Mouse (Mus musculus): ENCODE data around the gene Pecr. TPM values are rescaled to one million over a fixed set of nuclear protein-coding genes. Genes with fewer than 3 reads are reported as not detected.
A peak's percentile ranks its signal among the peaks of the same experiment; 100 is the strongest.

The Pecr gene
- polyA plus RNA-seq, 1 experiment from 2014 or later, result 35.6 TPM

DNA sequence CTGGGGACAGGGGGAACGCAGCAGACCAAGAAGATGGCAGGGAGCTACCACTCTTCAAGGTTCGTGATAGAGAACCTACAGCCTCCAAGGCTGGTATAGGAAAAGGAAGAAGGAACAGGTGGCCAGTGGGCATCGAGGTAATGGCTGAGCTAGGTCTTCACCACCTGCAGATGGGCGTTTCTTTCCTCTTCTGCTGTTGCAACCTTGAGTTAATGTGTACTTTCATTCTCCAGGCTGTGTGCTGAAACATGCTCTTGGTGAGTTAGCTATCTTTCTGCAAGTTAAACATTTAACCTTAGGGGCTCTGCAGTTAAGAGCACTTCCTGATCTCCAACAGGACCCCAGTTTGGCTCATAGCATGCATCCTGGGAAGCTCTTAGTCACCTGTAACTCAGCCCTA lies 3.8 kb upstream of the Pecr start:
- Histone ChIP-seq H3K27me3 (no peaks in the 10 kb centered on the region), H3K4me2 (replicated peaks) (no peak overlapping the region), H3K4me1 (peaks cover 5% of the 10 kb centered on the region; the same call in 1 of the 2 replicates), H3K9ac (no peak overlapping the region), H3K4me3 (replicated peaks) (no peak overlapping the region), H3K36me3 (no peaks in the 10 kb centered on the region), H3K9me3 (replicated peaks) (no peaks in the 10 kb centered on the region), H3K27ac (replicated peaks) (no peak overlapping the region)
- no peak for ATAC-seq (ENCODE audit: insufficient number of reproducible peaks, low FRiP score, low TSS enrichment, low read depth)
- 78% methylated on average over 4 of the region's 4 CpGs for WGBS

DNA sequence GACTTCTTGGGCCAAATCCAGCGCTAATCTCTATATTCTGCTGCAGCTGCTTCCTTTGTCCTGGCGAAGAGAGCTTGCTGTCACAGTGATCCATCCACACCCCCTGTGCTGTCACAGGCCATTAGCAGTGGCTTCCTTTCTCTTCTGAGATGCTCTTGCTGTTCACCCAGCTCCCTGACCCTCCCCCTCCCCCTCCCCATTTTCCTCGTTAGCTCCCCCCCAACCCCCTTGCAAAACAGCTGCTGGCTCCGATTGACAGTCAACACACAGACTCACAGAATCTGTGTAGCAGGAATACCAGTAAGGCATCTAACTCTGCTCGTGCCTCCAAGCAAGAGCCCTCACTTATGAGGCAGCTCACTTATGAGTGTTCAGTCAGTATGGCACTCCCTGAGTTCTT lies 2.8 kb upstream of the Pecr start:
- H3K4me1 ChIP-seq, result peaks cover 5% of the 10 kb centered on the region; the same call in 1 of the 2 replicates
- H3K9ac ChIP-seq, result no peak overlapping the region
- no peak overlapping the region for H3K27ac ChIP-seq (replicated peaks)
- H3K4me2 ChIP-seq (replicated peaks), result no peak overlapping the region
- H3K9me3 ChIP-seq (replicated peaks), result no peaks in the 10 kb centered on the region
- ATAC-seq (ENCODE audit: insufficient number of reproducible peaks, low FRiP score, low TSS enrichment, low read depth), result no peak
- no peaks in the 10 kb centered on the region for H3K36me3 ChIP-seq
- no peaks in the 10 kb centered on the region for H3K27me3 ChIP-seq
- 28% methylated on average over 5 of the region's 5 CpGs for WGBS
- no peak overlapping the region for H3K4me3 ChIP-seq (replicated peaks)

DNA sequence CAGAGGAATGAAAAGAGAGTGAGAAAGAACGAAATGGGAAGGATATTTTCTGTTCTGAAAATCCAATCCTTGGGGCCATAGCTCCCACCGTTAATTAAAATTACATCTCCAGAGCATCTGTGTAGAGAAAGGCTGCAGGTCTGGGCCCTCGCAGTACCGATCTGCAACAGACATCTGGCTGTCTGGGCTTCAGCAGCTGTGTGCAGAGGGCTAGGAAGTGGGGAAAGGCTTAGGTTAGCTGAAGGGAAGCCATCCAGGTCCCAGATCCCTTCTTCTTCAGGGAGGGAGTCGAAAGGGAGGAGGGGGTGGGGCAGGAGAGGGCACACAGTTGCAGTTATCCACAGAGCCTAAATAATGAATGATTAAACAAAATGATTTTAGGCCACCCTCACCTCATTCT lies 425 bp upstream of the Pecr start:
- 0 out of 2 replicates have a peak, but pooled peaks have one; percentile 40 for ATAC-seq (ENCODE audit: insufficient number of reproducible peaks, low FRiP score, low TSS enrichment, low read depth)
- Histone ChIP-seq H3K36me3 (no peaks in the 10 kb centered on the region), H3K9me3 (replicated peaks) (no peaks in the 10 kb centered on the region), H3K4me3 (replicated peaks) (peak overlapping the region; percentile 72), H3K4me2 (replicated peaks) (peak overlapping the region; percentile 86), H3K4me1 (peaks cover 5% of the 10 kb centered on the region; the same call in 1 of the 2 replicates), H3K27me3 (no peaks in the 10 kb centered on the region), H3K9ac (peak overlapping the region; percentile 18; the same call in 1 of the 2 replicates), H3K27ac (replicated peaks) (0 out of 2 replicates have a peak overlapping the region, but pooled peaks have one; percentile 34)
- WGBS, result 3% methylated on average over 5 of the region's 5 CpGs

DNA sequence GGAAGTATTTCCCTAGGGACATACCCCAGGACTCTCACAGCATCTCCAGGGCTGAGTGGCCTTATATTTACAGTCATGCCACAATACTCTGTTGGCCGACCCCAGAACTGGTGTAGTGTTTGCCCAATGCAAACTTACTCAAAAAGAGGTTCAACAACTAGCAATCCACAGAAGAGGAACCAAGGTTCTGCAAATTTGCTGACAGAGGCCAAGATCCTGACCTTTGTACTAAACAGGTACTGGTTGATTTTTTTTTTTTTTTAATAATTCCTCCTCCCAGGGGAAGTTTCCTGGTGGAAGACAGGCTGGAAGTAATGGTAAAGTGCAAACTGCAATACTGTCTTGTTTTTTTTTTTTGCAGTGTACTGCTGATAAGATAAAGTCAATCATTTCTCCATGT lies 1.5 kb downstream of the Pecr start:
- H3K4me1 ChIP-seq, result peaks cover 5% of the 10 kb centered on the region; the same call in 1 of the 2 replicates
- no peaks in the 10 kb centered on the region for H3K9me3 ChIP-seq (replicated peaks)
- no peaks in the 10 kb centered on the region for H3K36me3 ChIP-seq
- H3K27ac ChIP-seq (replicated peaks), result no peak overlapping the region
- 72% methylated on average over 1 of the region's 1 CpGs for WGBS
- no peak for ATAC-seq (ENCODE audit: insufficient number of reproducible peaks, low FRiP score, low TSS enrichment, low read depth)
- H3K4me2 ChIP-seq (replicated peaks), result no peak overlapping the region
- H3K9ac ChIP-seq, result no peak overlapping the region
- no peaks in the 10 kb centered on the region for H3K27me3 ChIP-seq
- no peak overlapping the region for H3K4me3 ChIP-seq (replicated peaks)

DNA sequence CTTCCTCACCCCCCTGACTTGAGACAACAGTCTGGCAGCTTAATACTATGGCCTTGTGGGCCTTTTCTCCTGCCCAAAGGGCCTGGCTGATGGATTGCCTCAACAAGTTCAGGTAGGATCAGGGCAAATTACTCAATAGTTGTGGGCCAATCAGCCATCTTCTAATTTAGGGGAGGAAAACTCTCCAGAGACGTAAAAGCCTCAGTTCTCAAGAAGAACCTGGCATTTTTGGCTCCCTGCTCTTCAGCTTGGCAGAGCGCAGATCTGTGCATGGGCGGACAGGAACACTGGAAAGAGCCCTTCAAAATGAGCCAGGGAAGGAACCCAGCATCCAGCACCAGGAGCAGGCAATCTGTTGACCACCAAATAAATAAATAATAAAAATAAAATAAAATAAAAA lies 6.0 kb downstream of the Pecr start:
- WGBS, result 87% methylated on average over 3 of the region's 3 CpGs
- no peaks in the 10 kb centered on the region for H3K4me1 ChIP-seq
- H3K9me3 ChIP-seq (replicated peaks), result no peaks in the 10 kb centered on the region
- ATAC-seq (ENCODE audit: insufficient number of reproducible peaks, low FRiP score, low TSS enrichment, low read depth), result no peak
- no peak overlapping the region for H3K27ac ChIP-seq (replicated peaks)
- H3K4me3 ChIP-seq (replicated peaks), result no peak overlapping the region
- no peak overlapping the region for H3K4me2 ChIP-seq (replicated peaks)
- no peak overlapping the region for H3K9ac ChIP-seq
- H3K27me3 ChIP-seq, result no peaks in the 10 kb centered on the region
- peaks cover 21% of the 10 kb centered on the region for H3K36me3 ChIP-seq

DNA sequence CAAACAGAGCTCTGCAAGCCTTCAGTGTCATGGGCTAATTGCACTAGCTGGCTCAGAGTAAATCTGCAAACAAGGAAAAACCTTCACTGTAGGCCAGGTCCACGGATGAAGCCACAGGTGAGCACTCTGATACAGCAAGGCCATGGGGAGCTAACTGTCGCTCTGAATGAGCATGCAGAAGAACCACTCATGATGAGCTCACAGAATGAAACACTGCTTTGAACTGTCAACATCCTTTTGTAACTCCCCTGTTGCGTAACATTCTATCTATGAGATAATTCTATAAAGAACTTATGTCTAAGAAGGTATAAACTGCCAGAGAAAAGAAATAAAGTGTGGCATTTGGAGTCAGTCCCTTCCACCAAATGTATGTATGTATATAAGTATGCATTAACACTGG lies 21.0 kb downstream of the Pecr start:
- Histone ChIP-seq H3K27me3 (no peaks in the 10 kb centered on the region), H3K9ac (no peak overlapping the region), H3K9me3 (replicated peaks) (no peaks in the 10 kb centered on the region), H3K4me2 (replicated peaks) (no peak overlapping the region), H3K4me1 (0 out of 2 replicates have a peak, but pooled peaks cover 3% of the 10 kb centered on the region), H3K36me3 (peaks cover 30% of the 10 kb centered on the region), H3K27ac (replicated peaks) (no peak overlapping the region), H3K4me3 (replicated peaks) (no peak overlapping the region)
- no peak for ATAC-seq (ENCODE audit: insufficient number of reproducible peaks, low FRiP score, low TSS enrichment, low read depth)
- 91% methylated on average over 3 of the region's 3 CpGs for WGBS

DNA sequence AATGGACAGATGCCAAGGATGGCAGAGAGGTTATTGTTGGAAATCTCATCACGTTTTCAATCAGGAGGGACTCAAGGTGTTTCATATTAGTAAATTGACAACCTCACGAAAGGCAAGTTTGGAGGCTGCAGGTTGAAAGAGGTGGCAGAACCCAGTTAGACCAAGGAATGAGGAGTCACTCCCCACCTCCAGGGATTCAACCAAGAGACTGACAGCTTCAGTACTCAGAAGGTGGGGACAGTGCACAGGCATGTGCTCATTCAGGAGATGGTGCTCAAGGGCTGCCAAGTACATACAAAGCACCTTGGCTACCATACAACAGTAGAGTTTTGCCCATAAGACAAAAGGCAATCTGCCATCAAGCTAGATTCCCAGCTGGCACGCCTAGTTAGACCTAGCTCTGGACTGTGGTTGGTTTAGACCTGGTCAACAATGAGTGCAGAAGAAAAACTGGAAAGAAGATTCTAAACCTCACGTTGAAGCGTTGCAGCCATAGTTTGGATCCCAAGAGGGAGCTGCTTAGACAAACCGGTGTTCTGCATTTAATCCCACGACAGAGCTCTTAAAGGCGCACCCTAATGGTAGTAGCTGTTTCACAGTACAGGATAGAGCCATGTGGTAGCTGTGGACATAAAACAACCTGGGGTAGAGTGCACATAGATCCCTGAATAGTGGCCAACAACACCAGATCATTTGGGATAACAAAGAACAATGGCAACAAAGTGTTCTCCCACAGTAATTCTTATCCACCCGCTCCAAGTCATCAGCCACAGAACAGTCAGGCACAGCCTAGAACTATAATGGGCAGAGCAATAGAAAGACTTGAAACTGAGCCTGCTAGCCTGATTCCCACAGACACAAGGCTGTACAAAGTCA lies 27.5 kb downstream of the Pecr start:
- Histone ChIP-seq H3K4me1 (peaks cover 23% of the 10 kb centered on the region; the same call in 1 of the 2 replicates), H3K27ac (replicated peaks) (no peak overlapping the region; the same call in 1 of the 2 replicates), H3K9ac (no peak overlapping the region), H3K4me3 (replicated peaks) (no peak overlapping the region), H3K9me3 (replicated peaks) (no peaks in the 10 kb centered on the region), H3K27me3 (no peaks in the 10 kb centered on the region), H3K36me3 (peaks cover 5% of the 10 kb centered on the region; the same call in 1 of the 2 replicates), H3K4me2 (replicated peaks) (peak overlapping the region; percentile 49; the same call in 1 of the 2 replicates)
- WGBS, result 75% methylated on average over 9 of the region's 9 CpGs
- no peak for ATAC-seq (ENCODE audit: insufficient number of reproducible peaks, low FRiP score, low TSS enrichment, low read depth)

DNA sequence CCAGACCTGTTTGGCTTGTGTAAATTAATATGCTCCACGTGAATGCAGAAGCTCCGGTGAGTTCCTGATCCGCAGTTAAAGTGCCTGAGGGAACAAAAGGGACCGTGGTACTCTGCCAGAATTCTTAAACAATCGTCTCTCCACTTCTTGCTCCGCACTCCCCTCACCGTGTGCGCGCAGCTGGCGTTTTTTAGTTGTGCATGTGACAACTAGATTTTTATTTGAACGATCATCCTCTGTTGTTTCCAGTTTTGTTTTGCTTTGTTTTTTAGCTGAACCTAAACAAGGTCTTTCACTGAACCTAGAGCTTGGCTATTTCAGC lies 28.3 kb downstream of the Pecr start:
- H3K27ac ChIP-seq (replicated peaks), result peak overlapping the region; percentile 96
- no peak for ATAC-seq (ENCODE audit: insufficient number of reproducible peaks, low FRiP score, low TSS enrichment, low read depth)
- H3K36me3 ChIP-seq, result 0 out of 2 replicates have a peak, but pooled peaks cover 2% of the 10 kb centered on the region
- H3K4me2 ChIP-seq (replicated peaks), result peak overlapping the region; percentile 49
- H3K27me3 ChIP-seq, result no peaks in the 10 kb centered on the region
- H3K9me3 ChIP-seq (replicated peaks), result no peaks in the 10 kb centered on the region
- H3K9ac ChIP-seq, result no peak overlapping the region; the same call in 1 of the 2 replicates
- H3K4me1 ChIP-seq, result peaks cover 23% of the 10 kb centered on the region; the same call in 1 of the 2 replicates
- H3K4me3 ChIP-seq (replicated peaks), result peak overlapping the region; percentile 48
- 25% methylated on average over 11 of the region's 11 CpGs for WGBS

DNA sequence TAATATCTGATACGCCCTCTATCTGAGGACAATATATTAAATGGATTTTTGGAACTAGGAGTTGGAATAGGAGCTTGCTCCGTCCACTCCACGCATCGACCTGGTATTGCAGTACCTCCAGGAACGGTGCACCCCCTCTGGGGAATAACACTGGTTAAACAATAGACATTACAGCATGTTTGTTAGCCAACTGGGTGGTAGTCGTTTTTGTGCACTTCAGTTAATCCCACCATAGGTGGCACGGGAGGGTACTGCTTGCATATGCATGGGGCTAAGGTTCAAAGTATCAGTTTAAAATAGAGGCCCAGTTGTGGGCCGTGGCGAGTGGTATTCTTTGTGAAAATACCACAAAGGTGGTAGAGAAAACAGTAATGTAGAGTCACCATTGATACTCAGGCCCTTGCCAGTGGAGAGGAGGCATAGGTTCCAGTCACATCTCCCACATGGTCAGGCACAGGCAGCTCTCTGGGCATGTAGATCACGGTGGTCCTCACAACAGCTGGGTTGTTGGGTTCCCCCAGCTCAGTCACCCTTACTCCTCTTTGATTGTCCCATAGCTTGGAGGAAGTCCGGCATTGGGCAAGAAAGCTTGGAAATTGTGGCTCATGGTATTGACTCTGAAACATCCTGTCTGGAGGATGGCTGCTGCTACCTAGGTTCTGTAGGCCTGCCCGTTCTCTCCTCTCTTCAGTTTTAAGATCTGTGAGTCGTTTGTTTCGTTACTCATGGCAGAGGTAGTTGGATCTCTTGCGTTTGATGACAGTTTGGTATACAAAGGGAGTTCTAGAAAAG lies 28.9 kb downstream of the Pecr start:
- peak overlapping the region; percentile 48 for H3K4me3 ChIP-seq (replicated peaks)
- peak overlapping the region; percentile 49 for H3K4me2 ChIP-seq (replicated peaks)
- no peaks in the 10 kb centered on the region for H3K27me3 ChIP-seq
- 3% methylated on average over 15 of the region's 15 CpGs for WGBS
- H3K27ac ChIP-seq (replicated peaks), result peak overlapping the region; percentile 96
- peak; percentile 85 for ATAC-seq (ENCODE audit: insufficient number of reproducible peaks, low FRiP score, low TSS enrichment, low read depth)
- H3K36me3 ChIP-seq, result 0 out of 2 replicates have a peak, but pooled peaks cover 2% of the 10 kb centered on the region
- H3K9ac ChIP-seq, result no peak overlapping the region; the same call in 1 of the 2 replicates
- peaks cover 23% of the 10 kb centered on the region; the same call in 1 of the 2 replicates for H3K4me1 ChIP-seq
- H3K9me3 ChIP-seq (replicated peaks), result no peaks in the 10 kb centered on the region

DNA sequence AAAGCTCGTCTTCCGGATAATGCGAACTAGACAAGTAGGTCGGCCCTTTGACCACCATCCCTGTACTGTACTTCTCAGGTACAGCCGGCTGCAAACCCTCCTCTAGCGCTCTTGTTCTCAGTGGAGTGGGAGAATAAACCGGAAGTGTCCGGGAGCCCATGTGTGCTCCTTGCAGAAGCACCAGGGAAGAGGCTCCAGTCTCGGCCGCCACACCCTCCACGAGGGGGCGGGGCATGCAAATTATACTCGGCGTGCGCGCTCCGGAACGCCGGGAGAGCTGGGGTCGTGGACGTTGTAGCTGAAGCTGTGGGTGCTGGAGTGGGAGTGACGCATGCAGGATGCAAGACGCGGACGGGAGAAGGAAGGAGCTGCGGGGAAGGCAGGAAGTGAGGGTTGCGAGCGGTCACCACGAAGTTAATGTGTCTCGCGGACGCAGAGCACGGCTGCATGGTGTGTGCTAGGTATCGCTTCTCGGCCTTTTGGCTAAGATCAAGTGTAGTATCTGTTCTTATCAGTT lies 29.5 kb downstream of the Pecr start:
- H3K27ac ChIP-seq (replicated peaks), result peak overlapping the region; percentile 96
- H3K4me1 ChIP-seq, result peaks cover 23% of the 10 kb centered on the region; the same call in 1 of the 2 replicates
- no peaks in the 10 kb centered on the region for H3K36me3 ChIP-seq
- under 1% methylated on average over 35 of the region's 35 CpGs for WGBS
- peak; percentile 89 for ATAC-seq (ENCODE audit: insufficient number of reproducible peaks, low FRiP score, low TSS enrichment, low read depth)
- no peaks in the 10 kb centered on the region for H3K9me3 ChIP-seq (replicated peaks)
- H3K27me3 ChIP-seq, result no peaks in the 10 kb centered on the region
- peak overlapping the region; percentile 48 for H3K4me3 ChIP-seq (replicated peaks)
- 0 out of 2 replicates have a peak overlapping the region, but pooled peaks have one; percentile 45 for H3K9ac ChIP-seq
- H3K4me2 ChIP-seq (replicated peaks), result peak overlapping the region; percentile 49

All from embryonic facial prominence, embryonic 15.5 days (tissue).